Mouse (Mus musculus) bone marrow macrophage, adult 2 months (primary cell): Measurements from ENCODE around the gene Rbms3. TPM values are rescaled to one million over a fixed set of nuclear protein-coding genes. Genes with fewer than 3 reads are reported as not detected.

Experiments
- H3K27ac ChIP-seq: 2 replicates; pipeline ENCODE4 v1.5.1; 2012; ENCODE audit warnings: low read depth, low read length; ENCODE audit not compliant: insufficient read depth
- H3K4me1 ChIP-seq: 2 replicates; pipeline ENCODE4 v1.6.1; 2012; ENCODE audit warnings: low read length; ENCODE audit not compliant: control insufficient read depth, insufficient read depth
- H3K4me3 ChIP-seq: 2 replicates; pipeline ENCODE4 v1.5.1; 2012; ENCODE audit warnings: mild to moderate bottlenecking, low read length, moderate library complexity; ENCODE audit not compliant: insufficient read depth
- CTCF ChIP-seq: IDR thresholded peaks from 2 replicates; pipeline ENCODE4 v1.5.1; 2012; ENCODE audit warnings: low read depth, mild to moderate bottlenecking, low read length, moderate library complexity
- POLR2A ChIP-seq: IDR thresholded peaks from 2 replicates; pipeline ENCODE4 v1.6.1; 2012; ENCODE audit warnings: mild to moderate bottlenecking, low read depth, low read length, borderline replicate concordance
- polyA plus RNA-seq: library from polyadenylated mRNA; stranded (reverse); fragments of >200 nt; gene quantifications from 2 replicates; pipeline ENCODE4 v1.2.4, GENCODE M21; 2012; ENCODE audit not compliant: missing spikeins, insufficient read depth, insufficient read length

The Rbms3 gene
- polyA plus RNA-seq, 1 experiment, result 0.13 TPM

GRCm38 (mm10) chr9:116803292-116803731, 826.4 kb downstream of the Rbms3 start:
- no peak for TF ChIP-seq CTCF
- no peak for TF ChIP-seq POLR2A
- H3K4me1 ChIP-seq, result peaks cover 14% of the 10 kb centered on the region
- no peak overlapping the region for H3K27ac ChIP-seq
- no peak overlapping the region for H3K4me3 ChIP-seq

GRCm38 (mm10) chr9:116802602-116803001, 827.1 kb downstream of the Rbms3 start:
- no peak for TF ChIP-seq POLR2A
- no peak for TF ChIP-seq CTCF
- Histone ChIP-seq H3K4me1 (peaks cover 8% of the 10 kb centered on the region), H3K27ac (no peak overlapping the region), H3K4me3 (no peak overlapping the region)

GRCm38 (mm10) chr9:116795240-116795955, 834.3 kb downstream of the Rbms3 start:
- H3K27ac ChIP-seq, result no peak overlapping the region
- H3K4me3 ChIP-seq, result no peak overlapping the region
- H3K4me1 ChIP-seq, result no peaks in the 10 kb centered on the region
- TF ChIP-seq CTCF (no peak), POLR2A (no peak)

- no peak for TF ChIP-seq POLR2A
- TF ChIP-seq CTCF, result no peak
Observed at GRCm38 (mm10) chr9:116791850-116792249, 837.9 kb downstream of the Rbms3 start.

GRCm38 (mm10) chr9:116786136-116787046, 843.3 kb downstream of the Rbms3 start:
- Histone ChIP-seq H3K27ac (no peak overlapping the region), H3K4me3 (no peak overlapping the region)
- no peak for TF ChIP-seq CTCF
- no peak for TF ChIP-seq POLR2A

More at GRCm38 (mm10) chr9:116791850-116792249, 837.9 kb downstream of the Rbms3 start:
- no peaks in the 10 kb centered on the region for H3K4me1 ChIP-seq
- no peak overlapping the region for H3K4me3 ChIP-seq
- H3K27ac ChIP-seq, result no peak overlapping the region

GRCm38 (mm10) chr9:116771820-116772219, 857.9 kb downstream of the Rbms3 start:
- no peak for TF ChIP-seq POLR2A
- TF ChIP-seq CTCF, result no peak
- Histone ChIP-seq H3K27ac (no peak overlapping the region), H3K4me1 (no peaks in the 10 kb centered on the region), H3K4me3 (no peak overlapping the region)

More at GRCm38 (mm10) chr9:116786136-116787046, 843.3 kb downstream of the Rbms3 start:
- no peaks in the 10 kb centered on the region for H3K4me1 ChIP-seq

GRCm38 (mm10) chr9:116769358-116770054, 860.2 kb downstream of the Rbms3 start:
- H3K27ac ChIP-seq, result no peak overlapping the region
- TF ChIP-seq CTCF, result no peak
- no peaks in the 10 kb centered on the region for H3K4me1 ChIP-seq
- H3K4me3 ChIP-seq, result no peak overlapping the region

- TF ChIP-seq CTCF (no peak), POLR2A (no peak)
- Histone ChIP-seq H3K27ac (no peak overlapping the region), H3K4me3 (no peak overlapping the region), H3K4me1 (peaks cover 5% of the 10 kb centered on the region)
Observed at GRCm38 (mm10) chr9:116762395-116763025, 867.2 kb downstream of the Rbms3 start.
